Mouse (Mus musculus): Measurements from ENCODE around the gene Gpsm3. TPM values are rescaled to one million over a fixed set of nuclear protein-coding genes. Genes with fewer than 3 reads are reported as not detected.

Gene Gpsm3
- polyA plus RNA-seq, 1 experiment: 12.8 TPM

GRCm38 (mm10) chr17:34632261-34632691 lies 42.7 kb downstream of the Gpsm3 start:
- no peaks in the 10 kb centered on the region for H3K36me3 ChIP-seq (ENCODE audit: control insufficient read depth, insufficient read depth, low read length)
- DNase-seq: peak; percentile 92
- no peaks in the 10 kb centered on the region for H3K27me3 ChIP-seq (replicated peaks; ENCODE audit: control insufficient read depth, insufficient read depth, low read length)
- peaks cover 9% of the 10 kb centered on the region; the same call in 1 of the 2 replicates for H3K4me1 ChIP-seq (ENCODE audit: control insufficient read depth, insufficient read depth, low read length)
- peak overlapping the region; percentile 49 for H3K27ac ChIP-seq (ENCODE audit: insufficient read depth, low read depth, low read length)
- peak overlapping the region; percentile 52 for H3K4me3 ChIP-seq (ENCODE audit: insufficient read depth, low read depth, low read length)
- TF ChIP-seq POLR2A (IDR thresholded peaks at IDR 0.05; ENCODE audit: low read depth, low read length): no peak
- TF ChIP-seq CTCF (conservative IDR thresholded peaks at IDR 0.05; ENCODE audit: insufficient read depth, insufficient read length, low read depth, low read length): no peak
- 3% methylated on average over 26 of the region's 26 CpGs for WGBS

- no peaks in the 10 kb centered on the region for H3K27me3 ChIP-seq (replicated peaks; ENCODE audit: control insufficient read depth, insufficient read depth, low read length)
- TF ChIP-seq POLR2A (IDR thresholded peaks at IDR 0.05; ENCODE audit: low read depth, low read length): no peak
- TF ChIP-seq CTCF (conservative IDR thresholded peaks at IDR 0.05; ENCODE audit: insufficient read depth, insufficient read length, low read depth, low read length): no peak
- 71% methylated on average over 2 of the region's 2 CpGs for WGBS
- no peak overlapping the region for H3K27ac ChIP-seq (ENCODE audit: insufficient read depth, low read depth, low read length)
- H3K36me3 ChIP-seq (ENCODE audit: control insufficient read depth, insufficient read depth, low read length): no peaks in the 10 kb centered on the region
- H3K4me1 ChIP-seq (ENCODE audit: control insufficient read depth, insufficient read depth, low read length): peaks cover 6% of the 10 kb centered on the region; the same call in 1 of the 2 replicates
- H3K4me3 ChIP-seq (ENCODE audit: insufficient read depth, low read depth, low read length): no peak overlapping the region
- no peak for DNase-seq
Observed at GRCm38 (mm10) chr17:34635671-34636070, 46.1 kb downstream of the Gpsm3 start.

- Histone ChIP-seq H3K27me3 (replicated peaks; ENCODE audit: control insufficient read depth, insufficient read depth, low read length) (no peaks in the 10 kb centered on the region), H3K36me3 (ENCODE audit: control insufficient read depth, insufficient read depth, low read length) (no peaks in the 10 kb centered on the region), H3K4me3 (ENCODE audit: insufficient read depth, low read depth, low read length) (no peak overlapping the region), H3K27ac (ENCODE audit: insufficient read depth, low read depth, low read length) (no peak overlapping the region), H3K4me1 (ENCODE audit: control insufficient read depth, insufficient read depth, low read length) (no peaks in the 10 kb centered on the region)
- TF ChIP-seq CTCF (conservative IDR thresholded peaks at IDR 0.05; ENCODE audit: insufficient read depth, insufficient read length, low read depth, low read length) (no peak), POLR2A (IDR thresholded peaks at IDR 0.05; ENCODE audit: low read depth, low read length) (no peak)
- 57% methylated on average over 3 of the region's 3 CpGs for WGBS
- DNase-seq: no peak
Observed at GRCm38 (mm10) chr17:34637459-34637858, 47.9 kb downstream of the Gpsm3 start.

DNA sequence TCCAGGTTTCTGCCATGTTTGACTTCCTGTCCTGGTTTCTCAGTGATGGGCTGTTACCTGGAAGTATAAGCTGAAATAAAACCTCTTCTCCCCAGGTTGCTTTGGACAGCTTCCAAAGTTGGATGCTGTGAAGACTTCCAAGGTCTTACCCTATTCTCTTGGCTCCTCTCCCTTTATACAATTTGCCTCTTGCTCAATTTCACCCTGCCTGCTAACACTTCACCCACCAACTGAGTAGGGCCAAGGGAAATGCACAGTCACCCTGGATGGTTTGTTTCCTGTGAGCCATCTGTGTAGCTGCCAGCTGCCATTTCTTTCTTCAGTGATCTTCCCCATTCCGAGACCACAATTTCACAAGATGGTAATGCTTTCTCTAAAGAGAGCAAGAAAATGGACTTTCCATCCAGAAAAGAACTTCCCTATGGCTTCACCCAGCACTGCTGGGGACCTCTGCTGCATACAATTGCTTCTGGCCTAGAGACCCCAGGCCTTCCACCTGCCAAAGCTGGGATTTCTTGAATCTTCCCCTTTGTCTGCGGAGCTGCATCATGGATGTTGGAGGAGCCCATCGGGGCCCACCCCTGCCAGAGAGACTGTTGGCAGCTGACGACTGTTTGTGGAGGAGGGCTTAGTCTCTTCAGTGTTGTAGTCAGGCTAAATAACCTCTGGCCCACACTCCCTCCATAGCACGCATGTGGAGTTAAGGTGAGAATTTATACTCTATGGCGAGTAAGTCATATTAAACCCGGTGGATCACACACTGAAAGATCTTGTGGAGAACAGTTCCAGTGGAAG lies 50.1 kb downstream of the Gpsm3 start:
- no peak for DNase-seq
- H3K36me3 ChIP-seq (ENCODE audit: control insufficient read depth, insufficient read depth, low read length): no peaks in the 10 kb centered on the region
- whole genome bisulfite sequencing: 87% methylated on average over 7 of the region's 7 CpGs
- no peaks in the 10 kb centered on the region for H3K27me3 ChIP-seq (replicated peaks; ENCODE audit: control insufficient read depth, insufficient read depth, low read length)
- TF ChIP-seq CTCF (conservative IDR thresholded peaks at IDR 0.05; ENCODE audit: insufficient read depth, insufficient read length, low read depth, low read length): no peak
- no peak for TF ChIP-seq POLR2A (IDR thresholded peaks at IDR 0.05; ENCODE audit: low read depth, low read length)
- no peaks in the 10 kb centered on the region for H3K4me1 ChIP-seq (ENCODE audit: control insufficient read depth, insufficient read depth, low read length)
- no peak overlapping the region for H3K4me3 ChIP-seq (ENCODE audit: insufficient read depth, low read depth, low read length)
- H3K27ac ChIP-seq (ENCODE audit: insufficient read depth, low read depth, low read length): no peak overlapping the region

DNA sequence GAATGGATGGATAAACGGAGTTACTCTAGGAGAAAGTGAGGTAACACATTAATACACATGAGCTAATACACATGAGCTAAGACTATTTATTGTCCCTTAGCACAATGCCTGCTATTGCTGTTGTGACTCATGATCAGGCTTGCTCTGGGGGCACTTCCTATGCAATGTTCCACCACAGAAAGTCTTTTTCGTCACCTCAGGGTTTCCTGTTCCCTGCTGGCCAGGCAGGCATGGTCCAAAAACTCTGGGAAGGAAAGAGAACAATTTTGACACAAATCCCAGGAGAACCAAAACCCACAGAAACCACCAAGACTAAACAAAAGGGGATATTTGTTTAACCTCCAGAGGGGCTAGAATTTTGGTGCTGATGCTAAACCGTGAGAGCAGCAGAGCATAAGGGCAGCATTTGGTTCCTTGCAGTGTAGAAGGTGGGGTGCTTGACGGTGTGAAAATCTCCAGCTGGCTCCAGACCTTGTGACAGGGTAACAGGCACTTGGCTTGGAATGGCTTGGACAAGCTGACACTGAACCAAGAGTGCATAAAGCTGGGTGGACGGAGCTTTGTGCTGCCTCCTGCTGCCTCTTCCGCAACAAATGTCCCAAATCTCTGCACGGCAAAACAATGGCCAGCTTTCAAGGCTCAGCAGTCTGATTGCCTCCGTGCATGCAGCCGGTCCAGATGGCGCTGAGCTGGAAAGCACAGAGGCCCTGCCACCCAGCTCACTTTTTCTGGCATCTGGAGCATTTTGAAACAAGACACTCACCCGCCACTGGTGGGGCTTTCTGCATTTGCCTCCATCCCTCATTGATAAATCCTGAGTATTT lies 51.4 kb downstream of the Gpsm3 start:
- H3K4me3 ChIP-seq (ENCODE audit: insufficient read depth, low read depth, low read length): no peak overlapping the region
- peak; percentile 30 for TF ChIP-seq CTCF (conservative IDR thresholded peaks at IDR 0.05; ENCODE audit: insufficient read depth, insufficient read length, low read depth, low read length)
- TF ChIP-seq POLR2A (IDR thresholded peaks at IDR 0.05; ENCODE audit: low read depth, low read length): no peak
- no peaks in the 10 kb centered on the region; the same call in 1 of the 2 replicates for H3K4me1 ChIP-seq (ENCODE audit: control insufficient read depth, insufficient read depth, low read length)
- H3K27ac ChIP-seq (ENCODE audit: insufficient read depth, low read depth, low read length): peak overlapping the region; percentile 67; the same call in 1 of the 2 replicates
- 31% methylated on average over 11 of the region's 11 CpGs for WGBS
- DNase-seq: peak; percentile 63
- no peaks in the 10 kb centered on the region for H3K36me3 ChIP-seq (ENCODE audit: control insufficient read depth, insufficient read depth, low read length)
- no peaks in the 10 kb centered on the region for H3K27me3 ChIP-seq (replicated peaks; ENCODE audit: control insufficient read depth, insufficient read depth, low read length)

Other genes starting within 250 kb of the Gpsm3 start
- 0.03 and 0.11 TPM in 2 replicates for gene Btnl2, start 235.0 kb upstream of the Gpsm3 start, polyA plus RNA-seq (2012; rRNA removed)
- gene Btnl1, start 212.7 kb upstream of the Gpsm3 start, polyA plus RNA-seq (2012; rRNA removed): not detected in 2 replicates
- gene BC051142, start 191.0 kb upstream of the Gpsm3 start, polyA plus RNA-seq (2012; rRNA removed): 0.22 and 1.3 TPM in 2 replicates
- gene Btnl4, start 112.5 kb upstream of the Gpsm3 start, polyA plus RNA-seq (2012; rRNA removed): not detected in 2 replicates
- gene Btnl6, start 72.5 kb upstream of the Gpsm3 start, polyA plus RNA-seq (2012; rRNA removed): not detected in 2 replicates
- 14.4 and 18.4 TPM in 2 replicates for gene Notch4, start 25.5 kb upstream of the Gpsm3 start, polyA plus RNA-seq (2012; rRNA removed)
- 51.3 and 56.2 TPM in 2 replicates for gene Pbx2, start 1.5 kb downstream of the Gpsm3 start, polyA plus RNA-seq (2012; rRNA removed)
- 2.1 TPM in 2 replicates for gene Ager, start 8.1 kb downstream of the Gpsm3 start, polyA plus RNA-seq (2012; rRNA removed)
- 208 and 256 TPM in 2 replicates for gene Rnf5, start 13.9 kb downstream of the Gpsm3 start, polyA plus RNA-seq (2012; rRNA removed)
- gene Agpat1, start 14.5 kb downstream of the Gpsm3 start, polyA plus RNA-seq (2012; rRNA removed): 245 and 294 TPM in 2 replicates
- gene Egfl8, start 26.2 kb downstream of the Gpsm3 start, polyA plus RNA-seq (2012; rRNA removed): 5.1 and 5.3 TPM in 2 replicates
- 118 and 123 TPM in 2 replicates for gene Ppt2, start 38.7 kb downstream of the Gpsm3 start, polyA plus RNA-seq (2012; rRNA removed)
- 2.7 and 3.2 TPM in 2 replicates for gene Prrt1, start 39.7 kb downstream of the Gpsm3 start, polyA plus RNA-seq (2012; rRNA removed)
- gene Fkbpl, start 55.0 kb downstream of the Gpsm3 start, polyA plus RNA-seq (2012; rRNA removed): 5.5 and 5.8 TPM in 2 replicates
- 52.5 and 65.5 TPM in 2 replicates for gene Atf6b, start 57.3 kb downstream of the Gpsm3 start, polyA plus RNA-seq (2012; rRNA removed)
- gene Tnxb, start 80.7 kb downstream of the Gpsm3 start, polyA plus RNA-seq (2012; rRNA removed): 5.5 and 8.5 TPM in 2 replicates
- 4.7 and 6.8 TPM in 2 replicates for gene C4b, start 154.1 kb downstream of the Gpsm3 start, polyA plus RNA-seq (2012; rRNA removed)
- gene Cyp21a1, start 214.8 kb downstream of the Gpsm3 start, polyA plus RNA-seq (2012; rRNA removed): 0.23 and 29.2 TPM in 2 replicates
- 35.7 and 36.7 TPM in 2 replicates for gene Stk19, start 247.1 kb downstream of the Gpsm3 start, polyA plus RNA-seq (2012; rRNA removed)
- 52.6 and 59.2 TPM in 2 replicates for gene Dxo, start 247.2 kb downstream of the Gpsm3 start, polyA plus RNA-seq (2012; rRNA removed)